Mouse (Mus musculus) midbrain, embryonic 12.5 days (tissue): Measurements from ENCODE around the gene Zbtb12. TPM values are rescaled to one million over a fixed set of nuclear protein-coding genes. Genes with fewer than 3 reads are reported as not detected.

Source experiments
- ATAC-seq: fragments of 200-750 bp; cut with Nextera tagmentation; 2 replicates; pipeline ENCODE4 v1.8.0; 2017; ENCODE audit warnings: low read depth, moderate TSS enrichment, moderate library complexity; ENCODE audit not compliant: low FRiP score
- H3K27ac ChIP-seq: fragments of 300-500 bp; sonication (generic); replicated peaks from 2 replicates; pipeline ENCODE4 v1.5.1; 2016; ENCODE audit warnings: mild to moderate bottlenecking
- H3K27me3 ChIP-seq: fragments of 300-500 bp; sonication (generic); 2 replicates; pipeline ENCODE4 v1.6.1; 2016; ENCODE audit warnings: mild to moderate bottlenecking
- H3K36me3 ChIP-seq: fragments of 300-500 bp; sonication (generic); 2 replicates; pipeline ENCODE4 v1.6.1; 2016
- H3K4me1 ChIP-seq: fragments of 300-500 bp; sonication (generic); 2 replicates; pipeline ENCODE4 v1.6.1; 2016
- H3K4me2 ChIP-seq: fragments of 300-500 bp; sonication (generic); replicated peaks from 2 replicates; pipeline ENCODE4 v1.6.1; 2016; ENCODE audit warnings: mild to moderate bottlenecking, moderate library complexity
- H3K4me3 ChIP-seq: fragments of 300-500 bp; sonication (generic); 2 replicates; pipeline ENCODE4 v1.5.1; 2016; ENCODE audit warnings: mild to moderate bottlenecking
- H3K9ac ChIP-seq: fragments of 300-500 bp; sonication (generic); replicated peaks from 2 replicates; pipeline ENCODE4 v1.6.1; 2016; ENCODE audit warnings: mild to moderate bottlenecking, moderate library complexity
- H3K9me3 ChIP-seq: fragments of 300-500 bp; sonication (generic); 2 replicates; pipeline ENCODE4 v1.6.1; 2016; ENCODE audit warnings: mild to moderate bottlenecking
- WGBS: fragments of 180-500 bp; shearing (Covaris S2); methylation state at CpG from one replicate; pipeline ENCODE4 v1.1.7; 2016; 5-methylcytosine and 5-hydroxymethylcytosine counted together
- polyA plus RNA-seq: library from polyadenylated mRNA; unstranded; fragments of >200 nt; fragmentation: Nextera tagmentation; extraction: Ambion mirVana; gene quantifications from 2 replicates; pipeline ENCODE4 v1.2.1, GENCODE M21; 2016

Gene Zbtb12
- polyA plus RNA-seq, 1 experiment from 2014 or later: 11.4 TPM

DNA sequence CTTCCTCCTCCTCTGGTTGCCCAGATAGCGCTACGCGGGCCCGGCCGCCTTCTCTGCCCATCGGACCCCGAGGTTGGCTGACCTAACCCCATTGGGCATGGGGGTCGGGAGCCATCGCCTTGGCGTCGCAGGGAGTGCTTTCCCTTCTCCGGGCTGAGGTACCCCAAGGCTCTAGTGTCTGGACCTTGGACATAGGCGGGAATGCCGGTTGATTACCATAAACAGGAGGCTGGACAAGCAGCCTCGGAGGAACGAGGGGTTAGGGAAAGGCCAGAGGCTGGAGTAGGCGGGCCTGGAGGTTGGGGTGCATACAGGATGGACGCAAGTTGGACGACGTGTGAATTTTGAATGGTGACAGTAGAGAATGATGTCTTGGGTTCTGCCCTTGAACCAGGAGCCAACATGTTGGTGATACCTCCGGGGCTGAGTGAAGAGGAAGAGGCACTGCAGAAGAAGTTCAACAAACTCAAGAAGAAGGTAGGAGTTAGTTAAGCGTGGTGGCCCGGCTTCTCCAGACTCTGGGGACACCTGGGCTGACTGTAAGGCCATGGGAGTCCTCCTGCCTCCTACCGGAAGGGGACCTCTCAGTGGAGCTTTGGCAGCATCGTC, 28.7 kb upstream of the Zbtb12 start:
- H3K36me3 ChIP-seq: peaks cover 62% of the 10 kb centered on the region
- peak overlapping the region; percentile 90 for H3K4me2 ChIP-seq
- no peak for ATAC-seq
- peaks cover 22% of the 10 kb centered on the region for H3K4me1 ChIP-seq
- H3K27ac ChIP-seq: peak overlapping the region; percentile 55; the same call in 1 of the 2 replicates
- no peaks in the 10 kb centered on the region for H3K27me3 ChIP-seq
- peak overlapping the region; percentile 88 for H3K9ac ChIP-seq
- H3K9me3 ChIP-seq: no peaks in the 10 kb centered on the region
- H3K4me3 ChIP-seq: peak overlapping the region; percentile 80
- WGBS: 2% methylated on average over 25 of the region's 25 CpGs

DNA sequence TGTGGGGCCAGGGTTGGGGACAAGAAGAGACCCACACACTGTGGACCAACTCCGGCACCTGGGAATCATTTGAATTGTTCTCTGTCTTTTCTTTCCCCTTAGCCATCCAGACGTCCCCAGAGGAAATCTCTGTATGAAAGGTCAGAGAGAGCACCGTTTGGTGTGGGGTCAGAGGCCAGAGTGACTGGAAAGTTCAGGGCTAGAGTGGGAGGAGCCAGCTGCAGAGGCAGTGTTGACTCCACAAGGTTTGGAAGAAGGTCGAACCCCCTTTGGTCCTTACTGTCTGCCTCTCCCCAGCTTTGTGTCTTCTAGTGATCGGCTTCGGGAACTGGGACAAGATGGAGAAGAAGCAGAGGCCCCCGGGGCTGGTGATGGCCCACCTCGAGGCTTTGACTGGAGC, 25.8 kb upstream of the Zbtb12 start:
- Histone ChIP-seq H3K27ac (no peak overlapping the region), H3K9me3 (no peaks in the 10 kb centered on the region), H3K4me2 (no peak overlapping the region), H3K4me1 (peaks cover 22% of the 10 kb centered on the region), H3K36me3 (peaks cover 58% of the 10 kb centered on the region), H3K9ac (no peak overlapping the region), H3K27me3 (no peaks in the 10 kb centered on the region), H3K4me3 (no peak overlapping the region)
- no peak for ATAC-seq
- 84% methylated on average over 8 of the region's 8 CpGs for WGBS

DNA sequence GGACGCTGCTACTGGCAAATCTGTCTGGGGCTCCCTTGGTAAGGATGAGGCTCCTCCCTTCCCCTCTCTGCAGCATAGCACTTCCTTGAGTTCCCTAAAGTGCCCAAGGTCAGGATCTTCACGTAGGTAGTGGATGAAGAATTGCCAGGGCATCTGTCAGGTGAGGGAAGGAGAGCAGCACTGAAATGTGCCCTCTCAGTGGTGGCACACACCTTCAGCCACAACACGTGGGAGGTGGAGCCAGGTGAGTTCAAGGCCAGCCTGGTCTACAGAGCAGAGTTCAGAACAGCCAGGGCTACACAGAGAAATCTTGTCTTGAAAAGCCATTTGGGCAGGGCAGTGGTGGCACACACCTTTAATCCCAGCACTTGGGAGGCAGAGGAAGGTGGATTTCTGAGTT, 24.5 kb upstream of the Zbtb12 start:
- Histone ChIP-seq H3K9me3 (no peaks in the 10 kb centered on the region), H3K36me3 (peaks cover 58% of the 10 kb centered on the region), H3K4me3 (no peak overlapping the region), H3K4me2 (no peak overlapping the region), H3K27me3 (no peaks in the 10 kb centered on the region), H3K27ac (no peak overlapping the region), H3K9ac (no peak overlapping the region), H3K4me1 (peaks cover 13% of the 10 kb centered on the region)
- no peak for ATAC-seq
- WGBS: 84% methylated on average over 3 of the region's 3 CpGs

DNA sequence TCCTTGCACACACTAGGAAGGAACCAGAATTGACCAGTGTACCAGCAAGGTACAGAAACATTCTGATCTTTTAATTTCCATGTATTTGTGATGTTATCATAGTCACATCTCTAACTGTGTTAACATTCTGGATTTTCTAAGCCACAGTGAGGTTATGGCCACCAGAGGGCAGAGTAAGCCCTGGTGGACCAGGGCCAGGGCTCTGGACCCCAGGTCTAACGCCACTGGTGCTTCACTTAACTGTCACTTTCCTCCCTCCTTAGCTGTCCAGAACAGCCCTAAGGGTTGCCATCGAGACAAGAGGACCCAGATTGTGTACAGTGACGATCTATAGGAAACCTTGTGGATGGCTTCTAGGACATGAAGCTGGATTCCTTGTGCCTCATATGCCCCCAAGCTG, 23.5 kb upstream of the Zbtb12 start:
- peaks cover 58% of the 10 kb centered on the region for H3K36me3 ChIP-seq
- H3K27ac ChIP-seq: no peak overlapping the region
- H3K27me3 ChIP-seq: no peaks in the 10 kb centered on the region
- no peak overlapping the region for H3K4me2 ChIP-seq
- no peaks in the 10 kb centered on the region for H3K9me3 ChIP-seq
- peaks cover 10% of the 10 kb centered on the region for H3K4me1 ChIP-seq
- no peak for ATAC-seq
- WGBS: 48% methylated on average over 3 of the region's 3 CpGs
- H3K4me3 ChIP-seq: no peak overlapping the region
- H3K9ac ChIP-seq: no peak overlapping the region

DNA sequence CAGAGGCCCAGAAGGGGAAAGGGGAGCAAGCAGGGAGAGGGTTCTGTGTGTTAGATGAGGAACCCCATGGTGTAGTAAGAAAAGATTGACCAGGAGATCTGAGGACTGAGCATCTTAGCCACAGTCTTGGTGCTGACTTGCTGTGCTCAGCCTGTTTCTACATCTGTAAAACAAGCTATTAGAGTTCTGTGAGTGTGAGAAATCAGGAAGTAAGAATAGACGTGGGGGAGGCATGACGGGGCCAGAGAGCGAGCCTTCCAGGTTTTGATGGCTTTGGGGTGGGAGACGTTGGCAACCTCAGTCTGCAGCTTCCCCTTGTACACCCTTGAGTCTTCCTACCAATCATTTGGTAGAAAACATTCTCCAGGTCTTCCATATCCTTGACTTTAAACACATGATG, 20.6 kb upstream of the Zbtb12 start:
- 0 out of 2 replicates have a peak, but pooled peaks cover 3% of the 10 kb centered on the region for H3K27me3 ChIP-seq
- WGBS: 90% methylated on average over 4 of the region's 4 CpGs
- H3K9ac ChIP-seq: no peak overlapping the region
- H3K4me1 ChIP-seq: no peaks in the 10 kb centered on the region
- ATAC-seq: no peak
- peaks cover 42% of the 10 kb centered on the region for H3K36me3 ChIP-seq
- H3K4me3 ChIP-seq: no peak overlapping the region
- H3K4me2 ChIP-seq: no peak overlapping the region
- H3K9me3 ChIP-seq: no peaks in the 10 kb centered on the region
- no peak overlapping the region for H3K27ac ChIP-seq

DNA sequence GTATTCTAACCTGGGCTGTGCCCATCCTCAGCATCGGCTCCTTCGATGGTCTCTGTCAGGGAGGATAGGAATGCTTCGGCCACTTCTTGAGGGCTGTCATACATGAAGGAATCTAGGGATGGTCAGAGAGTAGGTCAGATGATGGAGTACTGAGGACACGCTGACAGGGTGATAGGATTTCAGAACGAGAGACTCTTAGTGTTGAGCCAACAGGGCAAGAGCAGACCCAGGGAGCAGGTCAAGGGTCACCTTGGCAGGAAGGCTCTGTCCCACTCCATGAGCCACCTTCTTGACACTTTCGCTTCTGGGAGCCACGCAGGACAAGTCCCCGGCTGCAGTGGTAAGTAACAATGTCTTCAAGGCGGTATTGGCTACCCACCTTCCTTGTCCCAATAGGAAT, 18.8 kb upstream of the Zbtb12 start:
- Histone ChIP-seq H3K9ac (no peak overlapping the region), H3K4me1 (no peaks in the 10 kb centered on the region), H3K27ac (no peak overlapping the region), H3K4me3 (no peak overlapping the region), H3K4me2 (no peak overlapping the region), H3K27me3 (0 out of 2 replicates have a peak, but pooled peaks cover 3% of the 10 kb centered on the region), H3K9me3 (no peaks in the 10 kb centered on the region), H3K36me3 (peaks cover 23% of the 10 kb centered on the region)
- no peak for ATAC-seq
- WGBS: 86% methylated on average over 9 of the region's 9 CpGs

DNA sequence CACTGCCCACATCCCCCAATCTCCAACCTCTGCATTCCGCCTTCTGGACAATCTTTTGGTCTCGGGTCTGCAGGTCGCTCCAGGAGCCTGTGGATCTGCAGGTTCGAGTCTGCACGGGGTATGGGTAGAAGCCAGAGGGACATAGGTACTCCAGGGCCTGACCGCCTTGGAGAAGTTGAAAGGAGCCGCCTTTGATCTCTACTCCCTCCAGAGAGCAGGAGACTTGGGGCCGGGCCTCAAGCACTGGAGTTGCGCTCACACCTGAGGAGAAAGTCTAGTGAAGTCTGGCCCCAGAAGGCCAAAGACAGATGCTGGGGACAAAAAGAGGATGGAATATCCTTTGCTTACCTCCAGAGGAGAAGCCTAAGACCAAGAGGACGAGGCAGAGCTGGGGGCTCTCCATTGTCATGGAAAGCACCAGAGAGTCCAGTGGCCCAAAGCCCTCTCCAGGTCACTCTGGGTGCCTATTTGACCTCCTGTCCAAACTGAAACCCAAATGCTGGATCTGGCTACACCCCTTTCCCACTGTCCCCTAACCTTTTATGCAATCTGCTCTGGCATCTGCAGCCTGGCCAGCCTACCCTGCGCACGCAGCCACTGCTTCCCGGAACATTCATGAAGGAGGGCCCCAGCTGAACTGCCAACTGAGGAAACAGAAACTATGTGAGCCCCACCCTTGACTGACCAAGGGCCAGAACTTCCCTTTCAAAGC, 17.4 kb upstream of the Zbtb12 start:
- H3K27ac ChIP-seq: no peak overlapping the region
- no peaks in the 10 kb centered on the region for H3K9me3 ChIP-seq

DNA sequence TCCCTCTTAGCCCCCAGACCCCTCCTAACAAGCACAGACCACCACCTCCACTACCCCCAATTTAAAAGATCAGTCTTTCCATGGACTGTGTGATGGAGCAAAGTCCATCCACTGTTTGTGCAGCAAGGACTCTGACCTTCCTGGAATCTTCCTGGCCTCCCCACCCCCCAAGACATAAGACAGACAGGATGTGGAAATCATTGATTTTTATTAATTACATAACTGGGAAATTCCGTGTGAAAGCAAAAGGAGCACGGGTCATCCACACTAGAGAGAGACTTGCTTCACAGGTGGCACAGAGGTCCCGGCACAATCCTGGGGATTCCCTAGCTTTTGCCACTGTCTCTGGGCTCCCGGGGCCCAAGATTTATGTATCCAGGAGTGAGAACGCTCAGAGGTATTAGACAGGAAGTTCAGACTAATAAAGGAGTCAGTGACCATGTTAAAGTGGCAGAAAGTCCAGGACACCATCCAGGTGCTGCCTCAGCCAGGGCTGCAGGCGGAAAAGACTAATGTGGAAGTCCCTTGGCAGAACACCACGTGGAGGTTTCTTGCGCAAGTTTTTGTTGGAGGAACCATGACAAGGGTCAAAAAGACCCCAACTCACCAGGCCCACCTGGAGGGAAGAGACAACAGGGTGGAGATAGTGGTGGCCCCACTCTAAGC, 16.7 kb upstream of the Zbtb12 start, which contains the start of gene Cfb:
Gene Cfb (minus strand): TSS at position 103 of the 666 bp plus-strand sequence.
- H3K9me3 ChIP-seq: no peaks in the 10 kb centered on the region
- no peaks in the 10 kb centered on the region for H3K4me1 ChIP-seq
- 0 out of 2 replicates have a peak, but pooled peaks cover 3% of the 10 kb centered on the region for H3K27me3 ChIP-seq
- H3K27ac ChIP-seq: no peak within 1 kb of the TSS
- H3K36me3 ChIP-seq: 0 out of 2 replicates have a peak, but pooled peaks cover 5% of the 10 kb centered on the region
- no peak within 1 kb of the TSS for H3K4me3 ChIP-seq
- 78% methylated on average over 8 of the region's 8 CpGs for WGBS
- ATAC-seq: no peak
- no peak within 1 kb of the TSS for H3K4me2 ChIP-seq
- no peak within 1 kb of the TSS for H3K9ac ChIP-seq

More for the DNA sequence above, 17.4 kb upstream of the Zbtb12 start:
- Histone ChIP-seq H3K9ac (no peak overlapping the region), H3K4me2 (no peak overlapping the region), H3K4me3 (no peak overlapping the region), H3K4me1 (no peaks in the 10 kb centered on the region), H3K36me3 (peaks cover 10% of the 10 kb centered on the region), H3K27me3 (0 out of 2 replicates have a peak, but pooled peaks cover 3% of the 10 kb centered on the region)
- WGBS: 72% methylated on average over 13 of the region's 13 CpGs
- no peak for ATAC-seq

DNA sequence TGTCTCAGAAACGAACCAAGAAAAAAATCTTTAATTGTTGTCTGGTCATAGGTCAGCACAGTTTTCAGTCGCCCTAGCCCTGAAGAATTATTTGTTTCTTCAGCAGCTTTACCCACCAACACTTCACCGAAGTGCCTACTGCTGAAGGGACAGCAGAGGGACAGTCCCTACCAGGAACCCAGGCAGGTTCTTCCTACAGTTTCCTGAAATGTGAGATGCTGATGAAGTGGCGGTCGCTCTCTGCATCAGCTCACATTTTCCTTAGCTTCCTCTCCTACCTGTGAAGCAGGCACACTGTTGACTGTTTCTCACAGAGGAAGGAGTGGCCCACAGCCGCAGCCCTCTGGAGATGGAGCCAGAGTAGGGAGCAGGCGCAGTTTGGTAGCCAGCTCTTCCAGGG, 13.3 kb upstream of the Zbtb12 start:
- Histone ChIP-seq H3K4me3 (no peak overlapping the region), H3K4me1 (no peaks in the 10 kb centered on the region), H3K27me3 (0 out of 2 replicates have a peak, but pooled peaks cover 3% of the 10 kb centered on the region), H3K27ac (no peak overlapping the region), H3K9me3 (no peaks in the 10 kb centered on the region), H3K4me2 (no peak overlapping the region), H3K9ac (no peak overlapping the region), H3K36me3 (no peaks in the 10 kb centered on the region)
- no peak for ATAC-seq
- WGBS: 73% methylated on average over 7 of the region's 7 CpGs

DNA sequence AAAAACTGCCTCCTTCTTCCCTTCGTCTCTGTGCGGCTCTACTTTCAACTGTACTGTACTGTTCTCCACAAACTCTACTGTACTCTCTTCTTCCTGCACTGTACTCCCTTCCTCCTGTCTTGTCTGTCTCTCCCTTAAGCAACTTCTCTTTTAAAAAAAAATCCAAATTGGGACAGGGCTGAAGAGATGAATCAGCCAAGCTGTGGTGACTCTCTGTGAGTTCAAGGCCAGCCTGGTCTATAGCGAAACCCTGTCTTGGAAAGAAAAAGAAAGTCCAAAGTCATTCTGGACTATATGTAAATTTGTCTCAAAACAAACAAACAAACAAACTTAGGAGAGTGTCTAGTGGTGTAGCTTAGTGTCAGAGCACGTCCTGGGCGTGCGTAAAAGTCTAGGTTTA, 5.0 kb upstream of the Zbtb12 start:
- Histone ChIP-seq H3K4me1 (no peaks in the 10 kb centered on the region), H3K27me3 (no peaks in the 10 kb centered on the region), H3K27ac (no peak overlapping the region), H3K4me2 (no peak overlapping the region), H3K9me3 (no peaks in the 10 kb centered on the region), H3K36me3 (no peaks in the 10 kb centered on the region), H3K9ac (no peak overlapping the region), H3K4me3 (no peak overlapping the region)
- 97% methylated on average over 6 of the region's 6 CpGs for WGBS
- no peak for ATAC-seq

DNA sequence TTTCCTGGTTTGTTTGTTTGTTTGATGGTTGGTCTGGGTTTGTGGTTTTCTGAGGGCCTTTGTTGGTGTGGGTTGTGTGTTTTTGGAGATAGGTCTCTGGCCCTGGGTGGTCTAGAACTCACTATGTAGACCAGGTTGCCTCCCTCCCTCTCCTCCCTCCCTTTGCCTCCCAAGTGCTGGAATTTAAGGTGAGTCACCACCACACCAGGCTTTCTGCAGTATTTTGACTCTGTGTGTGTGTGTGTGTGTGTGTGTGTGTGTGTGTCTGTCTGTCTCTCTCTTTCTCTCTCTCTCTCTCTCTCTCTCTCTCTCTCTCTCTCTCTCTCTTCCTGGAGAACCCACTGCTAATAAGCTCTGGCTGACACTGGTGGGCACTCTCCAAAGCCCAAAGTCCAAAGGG, 1.9 kb downstream of the Zbtb12 start:
- ATAC-seq: no peak
- Histone ChIP-seq H3K9me3 (no peaks in the 10 kb centered on the region), H3K9ac (no peak overlapping the region), H3K4me3 (no peak overlapping the region), H3K27me3 (peaks cover 32% of the 10 kb centered on the region), H3K4me2 (no peak overlapping the region), H3K36me3 (no peaks in the 10 kb centered on the region), H3K4me1 (no peaks in the 10 kb centered on the region), H3K27ac (no peak overlapping the region)

DNA sequence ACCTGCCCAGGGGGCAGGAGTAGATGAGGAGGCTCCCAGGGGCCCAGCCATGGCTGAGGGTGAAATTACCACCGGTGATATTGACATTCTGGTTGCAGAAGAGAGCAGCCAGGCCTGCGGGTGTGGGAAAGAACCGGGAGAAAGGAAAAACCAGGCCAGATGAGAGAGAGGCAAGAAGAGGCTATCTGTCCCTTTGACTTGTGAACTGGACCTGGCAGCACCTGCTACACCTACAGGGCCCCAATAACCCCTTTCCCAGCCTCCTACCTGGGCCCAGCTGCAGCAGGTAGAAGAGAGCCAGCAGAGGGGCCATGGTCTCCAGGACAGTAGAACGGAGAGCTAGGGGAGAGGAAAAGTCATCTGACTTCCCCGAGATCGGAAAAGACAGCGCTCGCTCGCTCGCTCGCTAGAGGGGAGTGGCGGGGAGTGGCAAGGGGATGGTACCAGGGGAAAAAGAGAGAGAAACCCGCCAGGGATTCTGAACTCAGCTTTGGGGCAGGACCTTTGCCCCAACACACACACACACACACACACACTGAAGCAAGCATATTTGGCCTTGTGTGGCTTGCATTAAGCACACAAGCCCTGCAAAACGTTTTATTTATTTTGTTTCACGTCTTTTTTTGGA, 2.5 kb downstream of the Zbtb12 start, which contains the start of gene Gm20547:
Gene Gm20547 (minus strand): TSS at position 360 of the 628 bp plus-strand sequence.
- WGBS: 6% methylated on average over 15 of the region's 15 CpGs

More for the DNA sequence above, 2.5 kb downstream of the Zbtb12 start, which contains the start of gene Gm20547:
- no peak within 1 kb of the TSS for H3K4me3 ChIP-seq
- no peak within 1 kb of the TSS for H3K27ac ChIP-seq
- peaks cover 32% of the 10 kb centered on the region for H3K27me3 ChIP-seq
- H3K4me1 ChIP-seq: no peaks in the 10 kb centered on the region
- no peak for ATAC-seq
- H3K36me3 ChIP-seq: no peaks in the 10 kb centered on the region
- H3K9me3 ChIP-seq: no peaks in the 10 kb centered on the region
- H3K9ac ChIP-seq: peak within 1 kb of the TSS; percentile 21; the same call in 1 of the 2 replicates
- no peak within 1 kb of the TSS for H3K4me2 ChIP-seq
